Mouse (Mus musculus): ENCODE data around the gene Rnf213. TPM values are rescaled to one million over a fixed set of nuclear protein-coding genes. Genes with fewer than 3 reads are reported as not detected.

The Rnf213 gene
- polyA plus RNA-seq, 1 experiment from 2014 or later, result 10.0 TPM

GRCm38 (mm10) chr11:119393483-119393804 is 544 bp downstream of the Rnf213 start:
- Histone ChIP-seq H3K9ac (ENCODE audit: low read depth, low read length) (peak overlapping the region; percentile 65), H3K27me3 (ENCODE audit: insufficient read depth, low read length) (no peaks in the 10 kb centered on the region), H3K4me2 (ENCODE audit: low read length) (peak overlapping the region; percentile 76), H3K4me3 (replicated peaks; ENCODE audit: low read depth, low read length) (peak overlapping the region; percentile 59), H3K9me3 (replicated peaks; ENCODE audit: low read length) (no peaks in the 10 kb centered on the region), H3K36me3 (ENCODE audit: insufficient read depth, low read length) (no peaks in the 10 kb centered on the region), H3K4me1 (replicated peaks; ENCODE audit: insufficient read depth, low read length) (peaks cover 12% of the 10 kb centered on the region), H3K27ac (peak overlapping the region; percentile 81)
- ATAC-seq (replicated peaks; ENCODE audit: low FRiP score, low read depth) (no peak), DNase-seq (ENCODE audit: low spot score) (no peak)
- WGBS, result 26% methylated on average over 7 of the region's 7 CpGs
- TF ChIP-seq CTCF (IDR thresholded peaks at IDR 0.05; ENCODE audit: low read depth), result no peak

- peaks cover 12% of the 10 kb centered on the region for H3K4me1 ChIP-seq (replicated peaks; ENCODE audit: insufficient read depth, low read length)
Measured at GRCm38 (mm10) chr11:119394210-119394609, 1.3 kb downstream of the Rnf213 start.

GRCm38 (mm10) chr11:119395394-119395793 is 2.5 kb downstream of the Rnf213 start:
- no peaks in the 10 kb centered on the region for H3K27me3 ChIP-seq (ENCODE audit: insufficient read depth, low read length)
- no peak overlapping the region for H3K4me3 ChIP-seq (replicated peaks; ENCODE audit: low read depth, low read length)
- no peaks in the 10 kb centered on the region for H3K36me3 ChIP-seq (ENCODE audit: insufficient read depth, low read length)
- H3K27ac ChIP-seq, result no peak overlapping the region
- no peaks in the 10 kb centered on the region for H3K9me3 ChIP-seq (replicated peaks; ENCODE audit: low read length)
- 32% methylated on average over 7 of the region's 7 CpGs for WGBS
- ATAC-seq (replicated peaks; ENCODE audit: low FRiP score, low read depth) (no peak), DNase-seq (ENCODE audit: low spot score) (no peak)
- H3K4me1 ChIP-seq (replicated peaks; ENCODE audit: insufficient read depth, low read length), result peaks cover 12% of the 10 kb centered on the region
- H3K4me2 ChIP-seq (ENCODE audit: low read length), result peak overlapping the region; percentile 76
- no peak overlapping the region for H3K9ac ChIP-seq (ENCODE audit: low read depth, low read length)
- no peak for TF ChIP-seq CTCF (IDR thresholded peaks at IDR 0.05; ENCODE audit: low read depth)

More at GRCm38 (mm10) chr11:119394210-119394609, 1.3 kb downstream of the Rnf213 start:
- peak overlapping the region; percentile 59 for H3K4me3 ChIP-seq (replicated peaks; ENCODE audit: low read depth, low read length)
- H3K27ac ChIP-seq, result no peak overlapping the region
- H3K9ac ChIP-seq (ENCODE audit: low read depth, low read length), result no peak overlapping the region
- WGBS, result 41% methylated on average over 6 of the region's 6 CpGs
- H3K36me3 ChIP-seq (ENCODE audit: insufficient read depth, low read length), result no peaks in the 10 kb centered on the region
- H3K27me3 ChIP-seq (ENCODE audit: insufficient read depth, low read length), result no peaks in the 10 kb centered on the region
- H3K4me2 ChIP-seq (ENCODE audit: low read length), result peak overlapping the region; percentile 76
- DNase-seq (ENCODE audit: low spot score), result no peak
- no peak for ATAC-seq (replicated peaks; ENCODE audit: low FRiP score, low read depth)
- no peaks in the 10 kb centered on the region for H3K9me3 ChIP-seq (replicated peaks; ENCODE audit: low read length)
- no peak for TF ChIP-seq CTCF (IDR thresholded peaks at IDR 0.05; ENCODE audit: low read depth)

GRCm38 (mm10) chr11:119395931-119396330 is 3.0 kb downstream of the Rnf213 start:
- Histone ChIP-seq H3K4me2 (ENCODE audit: low read length) (0 out of 2 replicates have a peak overlapping the region, but pooled peaks have one; percentile 76), H3K9me3 (replicated peaks; ENCODE audit: low read length) (no peaks in the 10 kb centered on the region), H3K4me1 (replicated peaks; ENCODE audit: insufficient read depth, low read length) (peaks cover 12% of the 10 kb centered on the region), H3K36me3 (ENCODE audit: insufficient read depth, low read length) (no peaks in the 10 kb centered on the region), H3K27ac (no peak overlapping the region), H3K9ac (ENCODE audit: low read depth, low read length) (no peak overlapping the region), H3K4me3 (replicated peaks; ENCODE audit: low read depth, low read length) (no peak overlapping the region), H3K27me3 (ENCODE audit: insufficient read depth, low read length) (no peaks in the 10 kb centered on the region)
- DNase-seq (ENCODE audit: low spot score) (no peak), ATAC-seq (replicated peaks; ENCODE audit: low FRiP score, low read depth) (no peak)
- WGBS, result 41% methylated on average over 13 of the region's 13 CpGs
- TF ChIP-seq CTCF (IDR thresholded peaks at IDR 0.05; ENCODE audit: low read depth), result no peak

GRCm38 (mm10) chr11:119396461-119396860 is 3.6 kb downstream of the Rnf213 start:
- H3K27me3 ChIP-seq (ENCODE audit: insufficient read depth, low read length), result no peaks in the 10 kb centered on the region
- H3K9me3 ChIP-seq (replicated peaks; ENCODE audit: low read length), result no peaks in the 10 kb centered on the region
- H3K9ac ChIP-seq (ENCODE audit: low read depth, low read length), result 0 out of 2 replicates have a peak overlapping the region, but pooled peaks have one; percentile 13
- H3K36me3 ChIP-seq (ENCODE audit: insufficient read depth, low read length), result no peaks in the 10 kb centered on the region
- H3K4me3 ChIP-seq (replicated peaks; ENCODE audit: low read depth, low read length), result no peak overlapping the region
- 73% methylated on average over 7 of the region's 7 CpGs for WGBS
- no peak overlapping the region for H3K27ac ChIP-seq
- H3K4me2 ChIP-seq (ENCODE audit: low read length), result no peak overlapping the region
- no peak for ATAC-seq (replicated peaks; ENCODE audit: low FRiP score, low read depth)
- peaks cover 12% of the 10 kb centered on the region for H3K4me1 ChIP-seq (replicated peaks; ENCODE audit: insufficient read depth, low read length)
- TF ChIP-seq CTCF (IDR thresholded peaks at IDR 0.05; ENCODE audit: low read depth), result no peak
- DNase-seq (ENCODE audit: low spot score), result no peak

- WGBS, result 48% methylated on average over 11 of the region's 11 CpGs
- ATAC-seq (replicated peaks; ENCODE audit: low FRiP score, low read depth) (no peak), DNase-seq (ENCODE audit: low spot score) (no peak)
Measured at GRCm38 (mm10) chr11:119402501-119403160, 9.7 kb downstream of the Rnf213 start.

More at GRCm38 (mm10) chr11:119402501-119403160, 9.7 kb downstream of the Rnf213 start:
- Histone ChIP-seq H3K27me3 (ENCODE audit: insufficient read depth, low read length) (no peaks in the 10 kb centered on the region), H3K27ac (no peak overlapping the region), H3K4me1 (replicated peaks; ENCODE audit: insufficient read depth, low read length) (no peaks in the 10 kb centered on the region), H3K36me3 (ENCODE audit: insufficient read depth, low read length) (peaks cover 22% of the 10 kb centered on the region; the same call in 1 of the 2 replicates), H3K9ac (ENCODE audit: low read depth, low read length) (no peak overlapping the region), H3K9me3 (replicated peaks; ENCODE audit: low read length) (no peaks in the 10 kb centered on the region), H3K4me3 (replicated peaks; ENCODE audit: low read depth, low read length) (no peak overlapping the region), H3K4me2 (ENCODE audit: low read length) (no peak overlapping the region)
- no peak for TF ChIP-seq CTCF (IDR thresholded peaks at IDR 0.05; ENCODE audit: low read depth)

All from kidney, postnatal 0 days (tissue).